Mouse (Mus musculus): Measurements from ENCODE around the gene Xcr1. TPM values are rescaled to one million over a fixed set of nuclear protein-coding genes. Genes with fewer than 3 reads are reported as not detected.

Xcr1 gene
- not detected in 2 replicates for total RNA-seq (2014; rRNA removed; ENCODE audit: low replicate concordance)
- 0.11 and 0.12 TPM in 2 replicates for polyA plus RNA-seq (2015; fragmentation: Nextera tagmentation; extraction: Ambion mirVana)

GRCm38 (mm10) chr9:123861929-123862328 lies at the start of gene Xcr1:
Gene Xcr1, minus strand, starts transcription at chr9:123862029.
- ATAC-seq (ENCODE audit: insufficient read depth, low read depth) (no peak), DNase-seq (ENCODE audit: low spot score) (no peak)
- no peak within 1 kb of the TSS for H3K4me3 ChIP-seq (ENCODE audit: low read depth, low read length)
- H3K9me3 ChIP-seq (replicated peaks; ENCODE audit: control insufficient read depth, low read length) = no peaks in the 10 kb centered on the region
- WGBS = 83% methylated on average over 9 of the region's 9 CpGs
- no peaks in the 10 kb centered on the region for H3K27me3 ChIP-seq (ENCODE audit: control insufficient read depth, insufficient read depth, low read length)
- H3K4me2 ChIP-seq (ENCODE audit: low read depth, low read length) = no peak within 1 kb of the TSS
- TF ChIP-seq EP300 (IDR thresholded peaks at IDR 0.05; ENCODE audit: low read depth) (no peak), CTCF (IDR thresholded peaks at IDR 0.05; ENCODE audit: low read depth) (no peak)
- H3K27ac ChIP-seq (ENCODE audit: low read depth) = no peak within 1 kb of the TSS
- no peak within 1 kb of the TSS for H3K9ac ChIP-seq (replicated peaks; ENCODE audit: low read depth, low read length)
- no peaks in the 10 kb centered on the region for H3K36me3 ChIP-seq (replicated peaks; ENCODE audit: control insufficient read depth, insufficient read depth, low read length)
- no peaks in the 10 kb centered on the region for H3K4me1 ChIP-seq (ENCODE audit: control insufficient read depth, insufficient read depth)

- 56% methylated on average over 4 of the region's 4 CpGs for WGBS
- Histone ChIP-seq H3K36me3 (replicated peaks; ENCODE audit: control insufficient read depth, insufficient read depth, low read length) (no peaks in the 10 kb centered on the region), H3K4me3 (ENCODE audit: low read depth, low read length) (no peak overlapping the region), H3K9me3 (replicated peaks; ENCODE audit: control insufficient read depth, low read length) (no peaks in the 10 kb centered on the region), H3K4me2 (ENCODE audit: low read depth, low read length) (no peak overlapping the region), H3K27ac (ENCODE audit: low read depth) (no peak overlapping the region), H3K9ac (replicated peaks; ENCODE audit: low read depth, low read length) (no peak overlapping the region), H3K4me1 (ENCODE audit: control insufficient read depth, insufficient read depth) (no peaks in the 10 kb centered on the region), H3K27me3 (ENCODE audit: control insufficient read depth, insufficient read depth, low read length) (no peaks in the 10 kb centered on the region)
- DNase-seq (ENCODE audit: low spot score) = no peak
- TF ChIP-seq EP300 (IDR thresholded peaks at IDR 0.05; ENCODE audit: low read depth) = no peak
- no peak for TF ChIP-seq CTCF (IDR thresholded peaks at IDR 0.05; ENCODE audit: low read depth)
- ATAC-seq (ENCODE audit: insufficient read depth, low read depth) = no peak
Observed at GRCm38 (mm10) chr9:123872049-123872448, 10.2 kb upstream of the Xcr1 start.

- TF ChIP-seq EP300 (IDR thresholded peaks at IDR 0.05; ENCODE audit: low read depth) (no peak), CTCF (IDR thresholded peaks at IDR 0.05; ENCODE audit: low read depth) (no peak)
- no peak for DNase-seq (ENCODE audit: low spot score)
- no peak for ATAC-seq (ENCODE audit: insufficient read depth, low read depth)
- no peak overlapping the region for H3K4me3 ChIP-seq (ENCODE audit: low read depth, low read length)
- no peak overlapping the region for H3K9ac ChIP-seq (replicated peaks; ENCODE audit: low read depth, low read length)
- H3K4me1 ChIP-seq (ENCODE audit: control insufficient read depth, insufficient read depth) = no peaks in the 10 kb centered on the region
- 65% methylated on average over 3 of the region's 6 CpGs for WGBS
- H3K9me3 ChIP-seq (replicated peaks; ENCODE audit: control insufficient read depth, low read length) = no peaks in the 10 kb centered on the region
- no peak overlapping the region for H3K4me2 ChIP-seq (ENCODE audit: low read depth, low read length)
- no peak overlapping the region for H3K27ac ChIP-seq (ENCODE audit: low read depth)
- no peaks in the 10 kb centered on the region for H3K27me3 ChIP-seq (ENCODE audit: control insufficient read depth, insufficient read depth, low read length)
- no peaks in the 10 kb centered on the region for H3K36me3 ChIP-seq (replicated peaks; ENCODE audit: control insufficient read depth, insufficient read depth, low read length)
Observed at GRCm38 (mm10) chr9:123869167-123869784, 7.4 kb upstream of the Xcr1 start.

- Histone ChIP-seq H3K4me3 (ENCODE audit: low read depth, low read length) (no peak overlapping the region), H3K4me2 (ENCODE audit: low read depth, low read length) (no peak overlapping the region), H3K9ac (replicated peaks; ENCODE audit: low read depth, low read length) (no peak overlapping the region), H3K27ac (ENCODE audit: low read depth) (no peak overlapping the region), H3K36me3 (replicated peaks; ENCODE audit: control insufficient read depth, insufficient read depth, low read length) (no peaks in the 10 kb centered on the region), H3K27me3 (ENCODE audit: control insufficient read depth, insufficient read depth, low read length) (no peaks in the 10 kb centered on the region), H3K9me3 (replicated peaks; ENCODE audit: control insufficient read depth, low read length) (no peaks in the 10 kb centered on the region), H3K4me1 (ENCODE audit: control insufficient read depth, insufficient read depth) (no peaks in the 10 kb centered on the region)
- no peak for DNase-seq (ENCODE audit: low spot score)
- ATAC-seq (ENCODE audit: insufficient read depth, low read depth) = no peak
- WGBS = 100% methylated on average over 1 of the region's 1 CpGs
- no peak for TF ChIP-seq CTCF (IDR thresholded peaks at IDR 0.05; ENCODE audit: low read depth)
- no peak for TF ChIP-seq EP300 (IDR thresholded peaks at IDR 0.05; ENCODE audit: low read depth)
Observed at GRCm38 (mm10) chr9:123863641-123864040, 1.8 kb upstream of the Xcr1 start.

- H3K4me1 ChIP-seq (ENCODE audit: control insufficient read depth, insufficient read depth) = no peaks in the 10 kb centered on the region
- TF ChIP-seq CTCF (IDR thresholded peaks at IDR 0.05; ENCODE audit: low read depth) (no peak), EP300 (IDR thresholded peaks at IDR 0.05; ENCODE audit: low read depth) (no peak)
- 66% methylated on average over 1 of the region's 1 CpGs for WGBS
- H3K9me3 ChIP-seq (replicated peaks; ENCODE audit: control insufficient read depth, low read length) = no peaks in the 10 kb centered on the region
- no peak for ATAC-seq (ENCODE audit: insufficient read depth, low read depth)
- no peak overlapping the region for H3K4me2 ChIP-seq (ENCODE audit: low read depth, low read length)
- no peaks in the 10 kb centered on the region for H3K27me3 ChIP-seq (ENCODE audit: control insufficient read depth, insufficient read depth, low read length)
- H3K36me3 ChIP-seq (replicated peaks; ENCODE audit: control insufficient read depth, insufficient read depth, low read length) = no peaks in the 10 kb centered on the region
- no peak overlapping the region for H3K27ac ChIP-seq (ENCODE audit: low read depth)
- H3K9ac ChIP-seq (replicated peaks; ENCODE audit: low read depth, low read length) = no peak overlapping the region
- DNase-seq (ENCODE audit: low spot score) = no peak
- no peak overlapping the region for H3K4me3 ChIP-seq (ENCODE audit: low read depth, low read length)
Observed at GRCm38 (mm10) chr9:123862895-123863616, 1.2 kb upstream of the Xcr1 start.

Data from heart, postnatal 0 days (tissue).